Mouse (Mus musculus): Measurements from ENCODE around the gene Gm49510. TPM values are rescaled to one million over a fixed set of nuclear protein-coding genes. Genes with fewer than 3 reads are reported as not detected.

Gene Gm49510
- polyA plus RNA-seq, 1 experiment: 0.08 TPM

DNA sequence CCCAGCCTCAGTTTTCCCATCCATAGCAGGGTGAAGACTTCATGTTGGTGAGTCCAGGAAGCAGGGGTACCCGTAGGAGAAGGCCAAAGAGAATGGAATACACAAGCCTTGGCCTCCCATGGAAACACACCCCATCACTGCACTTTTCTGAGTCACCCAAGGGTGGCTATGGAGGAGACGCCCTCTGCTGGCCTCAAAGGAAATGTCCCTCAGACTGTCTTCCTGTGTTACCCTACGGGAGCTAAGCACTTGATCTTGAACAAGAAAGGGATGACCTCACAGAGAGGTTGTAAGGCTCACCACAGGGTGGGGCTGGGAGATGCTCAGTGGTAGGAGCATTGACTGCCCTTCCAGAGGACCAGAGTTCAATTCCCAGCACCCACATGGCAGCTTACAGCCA lies 32.1 kb downstream of the Gm49510 start:
- no peak overlapping the region for H3K27ac ChIP-seq (ENCODE audit: insufficient read depth, low read length)
- H3K4me1 ChIP-seq (ENCODE audit: control insufficient read depth, insufficient read depth, low read length): peaks cover 6% of the 10 kb centered on the region
- H3K4me3 ChIP-seq (ENCODE audit: insufficient read depth, low read length): no peak overlapping the region
- no peak for TF ChIP-seq POLR2A (IDR thresholded peaks at IDR 0.05; ENCODE audit: extremely low read depth, insufficient read depth, low read length)
- TF ChIP-seq CTCF (IDR thresholded peaks at IDR 0.05; ENCODE audit: extremely low read depth, insufficient read depth, low read length): peak; percentile 58

GRCm38 (mm10) chr15:78934784-78935320 lies 35.4 kb downstream of the Gm49510 start, which contains the start of gene Nol12:
TSS of gene Nol12 (plus strand) at chr15:78934933.
- no peak for TF ChIP-seq CTCF (IDR thresholded peaks at IDR 0.05; ENCODE audit: extremely low read depth, insufficient read depth, low read length)
- TF ChIP-seq POLR2A (IDR thresholded peaks at IDR 0.05; ENCODE audit: extremely low read depth, insufficient read depth, low read length): peak; percentile 61; the same call in 1 of the 2 replicates
- Histone ChIP-seq H3K4me1 (ENCODE audit: control insufficient read depth, insufficient read depth, low read length) (peaks cover 1% of the 10 kb centered on the region; the same call in 1 of the 2 replicates), H3K4me3 (ENCODE audit: insufficient read depth, low read length) (peak within 1 kb of the TSS; percentile 76), H3K27ac (ENCODE audit: insufficient read depth, low read length) (peak within 1 kb of the TSS; percentile 26; the same call in 1 of the 2 replicates)

GRCm38 (mm10) chr15:78936403-78936802 lies 36.9 kb downstream of the Gm49510 start:
- TF ChIP-seq POLR2A (IDR thresholded peaks at IDR 0.05; ENCODE audit: extremely low read depth, insufficient read depth, low read length) (no peak), CTCF (IDR thresholded peaks at IDR 0.05; ENCODE audit: extremely low read depth, insufficient read depth, low read length) (no peak)
- peaks cover 1% of the 10 kb centered on the region; the same call in 1 of the 2 replicates for H3K4me1 ChIP-seq (ENCODE audit: control insufficient read depth, insufficient read depth, low read length)
- peak overlapping the region; percentile 76; the same call in 1 of the 2 replicates for H3K4me3 ChIP-seq (ENCODE audit: insufficient read depth, low read length)
- no peak overlapping the region for H3K27ac ChIP-seq (ENCODE audit: insufficient read depth, low read length)

DNA sequence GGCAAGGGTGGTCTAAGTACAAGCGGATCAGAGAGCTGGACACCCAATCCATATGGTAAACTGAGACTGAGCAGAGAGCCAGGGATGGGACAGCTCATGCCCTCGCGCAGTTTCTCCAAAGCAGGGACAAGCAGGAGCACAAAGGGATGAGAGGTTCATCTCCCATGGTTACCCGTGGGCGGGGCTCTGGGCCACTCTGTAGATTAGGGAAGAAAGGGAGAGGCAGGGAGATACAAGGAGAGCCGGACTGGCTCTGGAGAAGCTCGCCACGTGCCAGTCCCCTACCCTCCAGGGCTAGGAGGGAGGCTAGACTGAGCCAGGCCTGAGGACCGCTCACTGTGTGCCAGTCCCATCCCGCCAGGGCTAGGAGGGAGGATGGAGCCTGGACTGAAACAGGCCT lies 37.8 kb downstream of the Gm49510 start:
- Histone ChIP-seq H3K4me1 (ENCODE audit: control insufficient read depth, insufficient read depth, low read length) (peaks cover 1% of the 10 kb centered on the region; the same call in 1 of the 2 replicates), H3K4me3 (ENCODE audit: insufficient read depth, low read length) (no peak overlapping the region), H3K27ac (ENCODE audit: insufficient read depth, low read length) (no peak overlapping the region)
- TF ChIP-seq CTCF (IDR thresholded peaks at IDR 0.05; ENCODE audit: extremely low read depth, insufficient read depth, low read length): no peak
- TF ChIP-seq POLR2A (IDR thresholded peaks at IDR 0.05; ENCODE audit: extremely low read depth, insufficient read depth, low read length): no peak

DNA sequence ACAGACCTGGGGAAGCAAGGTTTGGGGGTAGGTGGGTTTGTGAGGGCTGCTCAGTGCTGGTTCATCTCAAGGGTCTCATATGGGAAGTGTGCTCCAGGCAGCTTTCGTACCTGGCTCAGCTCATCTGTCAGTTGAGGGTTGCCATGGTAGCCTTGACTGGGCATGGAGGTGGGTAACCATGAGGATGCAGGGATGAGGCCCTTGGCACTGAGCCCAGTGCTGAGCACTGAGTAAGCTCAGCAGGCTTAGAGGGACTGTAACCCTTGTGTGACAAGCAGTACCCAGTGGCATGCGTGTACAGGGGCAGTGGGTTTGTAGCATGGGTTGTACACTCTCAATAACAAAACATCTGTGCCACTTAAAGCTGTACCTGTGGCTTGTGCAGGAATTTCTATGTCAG lies 38.5 kb downstream of the Gm49510 start:
- peaks cover 1% of the 10 kb centered on the region; the same call in 1 of the 2 replicates for H3K4me1 ChIP-seq (ENCODE audit: control insufficient read depth, insufficient read depth, low read length)
- TF ChIP-seq CTCF (IDR thresholded peaks at IDR 0.05; ENCODE audit: extremely low read depth, insufficient read depth, low read length): no peak
- no peak for TF ChIP-seq POLR2A (IDR thresholded peaks at IDR 0.05; ENCODE audit: extremely low read depth, insufficient read depth, low read length)
- no peak overlapping the region for H3K4me3 ChIP-seq (ENCODE audit: insufficient read depth, low read length)
- H3K27ac ChIP-seq (ENCODE audit: insufficient read depth, low read length): no peak overlapping the region

DNA sequence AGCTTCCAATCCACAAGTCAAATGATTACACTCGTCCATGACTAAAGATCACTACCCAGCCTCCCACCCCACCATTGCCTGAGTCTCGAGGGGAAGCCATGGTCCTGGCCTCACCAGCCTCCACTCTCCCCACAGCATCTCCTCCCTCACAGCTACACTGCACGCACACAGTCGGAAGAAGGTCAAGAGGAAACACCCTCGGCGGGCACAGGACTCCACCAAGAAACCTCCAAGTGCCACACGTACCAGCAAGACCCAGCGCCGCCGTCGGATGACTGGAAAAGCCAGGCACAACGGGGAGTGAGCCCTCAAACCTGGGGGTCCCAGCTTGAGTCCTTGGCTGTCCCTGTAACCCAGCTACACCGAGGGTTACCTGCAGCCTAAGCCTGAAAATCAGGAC lies 40.9 kb downstream of the Gm49510 start:
- TF ChIP-seq POLR2A (IDR thresholded peaks at IDR 0.05; ENCODE audit: extremely low read depth, insufficient read depth, low read length) (no peak), CTCF (IDR thresholded peaks at IDR 0.05; ENCODE audit: extremely low read depth, insufficient read depth, low read length) (no peak)
- no peak overlapping the region for H3K4me3 ChIP-seq (ENCODE audit: insufficient read depth, low read length)
- H3K27ac ChIP-seq (ENCODE audit: insufficient read depth, low read length): no peak overlapping the region
- peaks cover 1% of the 10 kb centered on the region; the same call in 1 of the 2 replicates for H3K4me1 ChIP-seq (ENCODE audit: control insufficient read depth, insufficient read depth, low read length)

DNA sequence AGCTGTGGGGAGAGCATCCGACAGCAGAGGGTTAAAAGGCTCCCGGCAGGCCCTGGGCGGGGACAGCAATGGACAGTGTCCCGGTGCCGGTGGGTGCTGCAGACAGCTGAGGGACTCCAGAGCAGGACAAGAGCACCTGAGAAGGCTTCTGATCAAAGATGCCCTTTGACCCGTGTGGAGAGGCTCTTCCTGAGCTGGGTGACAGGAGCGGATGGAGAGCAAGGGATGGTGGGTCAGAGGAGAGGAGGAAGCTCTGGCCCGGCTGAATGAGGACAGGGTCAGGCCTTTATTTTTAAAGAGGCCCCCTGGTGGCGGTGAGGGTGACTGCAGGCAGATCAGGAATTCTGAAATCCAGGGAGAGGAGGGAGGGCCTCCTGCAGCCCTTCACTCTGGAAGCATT lies 43.2 kb downstream of the Gm49510 start:
- no peak overlapping the region for H3K4me3 ChIP-seq (ENCODE audit: insufficient read depth, low read length)

DNA sequence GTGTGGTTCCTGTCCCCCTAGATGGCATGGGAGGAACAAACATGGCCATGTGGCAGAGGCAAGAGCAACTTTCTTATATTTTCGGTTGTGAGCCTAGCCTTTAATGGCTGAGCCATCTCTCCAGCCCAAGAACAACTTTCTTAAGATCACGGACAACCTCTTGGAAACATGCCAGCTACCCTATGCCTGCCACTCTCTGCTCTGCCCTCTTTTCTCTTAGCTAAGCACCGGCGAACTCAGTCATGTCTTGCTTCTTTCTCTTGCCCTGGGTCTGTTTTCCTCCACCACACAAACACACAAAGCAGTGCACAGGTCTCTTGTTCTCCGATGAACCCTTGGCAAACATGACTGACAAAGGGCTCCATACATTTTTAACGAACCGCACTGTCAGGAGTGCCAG lies 46.8 kb downstream of the Gm49510 start:
- TF ChIP-seq POLR2A (IDR thresholded peaks at IDR 0.05; ENCODE audit: extremely low read depth, insufficient read depth, low read length): no peak
- TF ChIP-seq CTCF (IDR thresholded peaks at IDR 0.05; ENCODE audit: extremely low read depth, insufficient read depth, low read length): no peak
- H3K27ac ChIP-seq (ENCODE audit: insufficient read depth, low read length): no peak overlapping the region
- no peaks in the 10 kb centered on the region for H3K4me1 ChIP-seq (ENCODE audit: control insufficient read depth, insufficient read depth, low read length)
- H3K4me3 ChIP-seq (ENCODE audit: insufficient read depth, low read length): no peak overlapping the region

More for the DNA sequence above, 43.2 kb downstream of the Gm49510 start:
- Histone ChIP-seq H3K27ac (ENCODE audit: insufficient read depth, low read length) (no peak overlapping the region), H3K4me1 (ENCODE audit: control insufficient read depth, insufficient read depth, low read length) (no peaks in the 10 kb centered on the region)
- TF ChIP-seq CTCF (IDR thresholded peaks at IDR 0.05; ENCODE audit: extremely low read depth, insufficient read depth, low read length): peak; percentile 59
- no peak for TF ChIP-seq POLR2A (IDR thresholded peaks at IDR 0.05; ENCODE audit: extremely low read depth, insufficient read depth, low read length)

GRCm38 (mm10) chr15:78947657-78948056 lies 48.2 kb downstream of the Gm49510 start, which contains the start of gene Triobp:
TSS of gene Triobp (plus strand) at chr15:78947724.
- TF ChIP-seq POLR2A (IDR thresholded peaks at IDR 0.05; ENCODE audit: extremely low read depth, insufficient read depth, low read length) (0 out of 2 replicates have a peak, but pooled peaks have one; percentile 13), CTCF (IDR thresholded peaks at IDR 0.05; ENCODE audit: extremely low read depth, insufficient read depth, low read length) (no peak)
- Histone ChIP-seq H3K27ac (ENCODE audit: insufficient read depth, low read length) (no peak within 1 kb of the TSS), H3K4me1 (ENCODE audit: control insufficient read depth, insufficient read depth, low read length) (no peaks in the 10 kb centered on the region), H3K4me3 (ENCODE audit: insufficient read depth, low read length) (peak within 1 kb of the TSS; percentile 20)

GRCm38 (mm10) chr15:78948152-78948725 lies 48.8 kb downstream of the Gm49510 start:
- H3K4me1 ChIP-seq (ENCODE audit: control insufficient read depth, insufficient read depth, low read length): no peaks in the 10 kb centered on the region
- TF ChIP-seq CTCF (IDR thresholded peaks at IDR 0.05; ENCODE audit: extremely low read depth, insufficient read depth, low read length): no peak
- no peak for TF ChIP-seq POLR2A (IDR thresholded peaks at IDR 0.05; ENCODE audit: extremely low read depth, insufficient read depth, low read length)
- H3K27ac ChIP-seq (ENCODE audit: insufficient read depth, low read length): no peak overlapping the region
- peak overlapping the region; percentile 20 for H3K4me3 ChIP-seq (ENCODE audit: insufficient read depth, low read length)

Measured in cortical plate, adult 2 months (tissue).